Mouse (Mus musculus) spleen, postnatal 4 days (tissue): ENCODE measurements around the gene Smpd1.
A peak's percentile ranks its signal among the peaks of the same experiment; 100 is the strongest.

ENCODE experiments used
- DNase-seq, 2 experiments: peaks; one replicate each; pipeline ENCODE4 v3.0.0; 2022; ENCODE audit warnings: low spot score in 2 of 2

The Smpd1 gene

GRCm38 (mm10) chr7:105554212-105554942 is at the start of gene Smpd1:
Smpd1 (plus strand) TSS chr7:105554360.
- peak; percentile 87 to 91 for DNase-seq

DNA sequence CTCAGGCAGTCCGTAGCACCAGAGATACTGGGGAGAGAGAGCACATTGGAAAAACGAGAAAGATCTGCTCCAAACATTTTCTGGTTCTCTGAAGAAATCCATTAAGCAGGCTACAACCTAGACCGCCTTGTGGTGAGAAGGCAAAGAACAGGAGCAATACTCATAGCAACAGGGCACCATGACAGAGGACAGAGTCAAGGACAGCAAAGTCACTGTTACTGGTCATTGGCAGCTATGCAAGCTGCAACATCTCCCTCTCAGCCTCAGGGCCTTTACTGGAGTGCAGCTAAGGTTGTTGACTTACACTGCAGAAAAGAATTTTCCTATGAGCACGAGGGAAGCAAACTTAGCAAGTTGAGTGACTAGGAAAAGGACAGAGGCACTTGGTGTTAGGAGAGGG is 46.9 kb upstream of the Smpd1 start:
- DNase-seq = no peak

GRCm38 (mm10) chr7:105510143-105510542 is 44.0 kb upstream of the Smpd1 start:
- DNase-seq = no peak

GRCm38 (mm10) chr7:105513845-105514291 is 40.3 kb upstream of the Smpd1 start:
- DNase-seq = no peak

- no peak for DNase-seq
Measured at GRCm38 (mm10) chr7:105514561-105514960, 39.6 kb upstream of the Smpd1 start.

DNA sequence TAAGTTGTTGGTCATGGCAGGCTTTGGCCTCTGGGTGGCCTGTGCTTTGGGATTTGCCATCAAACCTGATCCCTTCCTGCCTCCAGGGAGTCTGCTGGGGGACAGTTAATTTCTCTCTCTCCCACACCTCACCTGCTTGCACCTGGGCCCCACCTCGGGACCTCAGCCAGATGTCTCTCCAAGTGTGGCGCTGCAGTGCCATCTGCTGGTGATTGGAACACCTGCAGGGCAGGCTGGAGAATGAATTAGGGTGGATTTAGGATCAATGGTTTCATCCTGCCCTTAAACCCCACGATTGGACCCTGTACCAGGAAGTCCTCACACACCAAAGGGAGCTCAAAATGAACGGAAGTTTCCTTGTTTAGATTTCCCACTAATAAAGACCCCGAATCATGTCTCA is 39.0 kb upstream of the Smpd1 start:
- peak; percentile 40 to 76 for DNase-seq

DNA sequence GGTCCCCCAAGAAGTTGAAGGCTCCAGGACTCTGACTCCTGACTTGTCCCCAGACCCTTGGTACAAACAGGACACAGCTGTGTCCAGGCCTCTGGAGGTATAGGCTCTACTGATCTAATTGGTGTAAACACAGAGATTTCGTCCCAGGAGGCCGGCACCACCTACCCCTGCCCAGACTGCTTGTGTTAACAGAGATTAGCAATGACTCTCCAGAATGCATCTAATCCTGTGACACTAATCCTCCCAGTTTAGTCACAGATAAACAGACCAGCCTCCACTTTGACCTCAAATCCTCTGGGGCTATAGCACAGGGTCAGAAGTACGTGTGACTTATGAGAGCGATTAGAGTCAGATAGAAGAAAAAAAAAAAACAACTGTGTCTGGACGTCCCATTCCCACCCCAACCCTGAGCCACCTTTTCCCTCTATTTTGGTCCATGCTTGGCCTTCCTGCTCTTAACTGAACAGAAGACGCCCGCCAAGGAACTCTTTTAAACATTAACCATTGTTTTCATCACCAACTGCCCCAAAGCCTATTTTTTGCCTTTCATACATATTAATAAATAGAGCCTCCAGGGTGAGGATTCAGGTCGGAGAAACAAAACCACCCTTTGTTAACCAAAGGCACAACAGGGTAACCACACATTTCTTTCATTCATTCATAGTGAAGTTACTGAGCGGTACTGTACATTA is 37.3 kb upstream of the Smpd1 start:
- DNase-seq = no peak

DNA sequence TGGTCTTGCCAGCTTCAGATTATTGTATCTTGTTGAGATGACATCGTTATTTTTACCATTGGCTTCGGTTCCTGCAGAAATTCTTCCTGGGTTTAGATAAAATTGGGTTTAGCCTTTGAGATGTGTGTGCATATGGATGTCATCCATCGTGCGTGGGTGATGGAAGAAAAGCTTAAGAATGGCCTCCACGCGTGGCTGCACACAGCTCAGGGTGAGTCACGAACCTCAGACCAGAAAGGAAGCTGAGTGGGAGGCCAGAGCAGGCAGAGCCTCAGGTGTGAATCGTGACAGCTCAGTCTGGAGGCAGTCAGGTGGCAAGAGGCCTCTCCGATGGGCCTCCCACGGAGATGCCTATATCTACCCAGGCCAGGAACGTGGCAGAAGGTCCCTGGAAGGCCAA is 34.8 kb upstream of the Smpd1 start:
- no peak for DNase-seq

- DNase-seq = no peak
Measured at GRCm38 (mm10) chr7:105519771-105520170, 34.4 kb upstream of the Smpd1 start.

- DNase-seq = no peak
Measured at GRCm38 (mm10) chr7:105520201-105520600, 34.0 kb upstream of the Smpd1 start.

DNA sequence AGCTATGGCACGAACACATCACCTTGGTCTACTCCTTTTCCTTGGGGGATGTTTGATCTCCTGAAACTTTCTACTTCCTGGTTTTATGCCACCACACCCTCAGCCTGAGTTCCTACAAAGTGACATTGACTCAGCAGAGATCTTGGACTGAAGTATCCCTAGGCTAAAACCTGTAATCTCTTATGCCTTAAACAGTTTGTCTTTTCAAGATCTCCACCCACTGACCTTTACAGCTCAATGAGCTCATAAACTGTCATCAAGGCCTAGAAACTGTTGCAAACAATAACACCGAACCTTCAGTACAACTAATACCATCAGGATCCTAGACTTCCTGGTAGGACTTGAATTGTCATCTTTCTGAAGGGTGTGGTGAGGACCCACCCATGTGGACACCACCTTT is 29.9 kb upstream of the Smpd1 start:
- DNase-seq = no peak

DNA sequence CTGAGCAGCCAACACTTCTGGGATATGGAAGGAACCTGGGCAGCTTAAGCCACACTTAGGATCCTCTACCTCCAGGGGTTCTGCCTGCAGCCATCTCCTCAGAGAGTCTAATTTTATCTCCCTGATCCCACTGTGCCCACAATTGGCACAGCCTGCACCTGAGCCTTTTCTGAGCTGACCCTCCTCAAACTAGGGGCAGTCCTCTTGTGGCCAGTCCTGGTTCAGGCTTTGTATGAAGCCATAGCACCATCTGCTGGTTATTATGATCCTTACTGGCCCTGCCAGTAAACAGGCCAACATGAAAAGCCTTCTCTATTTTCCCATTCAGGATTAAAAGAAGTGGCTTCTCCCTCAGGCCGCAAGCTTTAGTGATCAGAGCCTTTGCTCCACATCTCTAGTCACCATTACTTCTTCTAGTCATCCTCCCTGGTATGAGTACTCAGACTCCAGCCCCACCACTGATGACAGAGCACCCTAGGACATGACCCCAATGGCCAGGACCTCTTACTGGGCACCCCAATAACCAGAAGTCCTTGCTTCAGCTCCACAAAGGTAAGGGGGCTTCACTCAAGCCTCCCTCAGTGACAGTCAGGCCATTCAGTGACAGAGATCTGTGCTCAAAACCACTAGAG is 26.7 kb upstream of the Smpd1 start:
- DNase-seq = no peak

DNA sequence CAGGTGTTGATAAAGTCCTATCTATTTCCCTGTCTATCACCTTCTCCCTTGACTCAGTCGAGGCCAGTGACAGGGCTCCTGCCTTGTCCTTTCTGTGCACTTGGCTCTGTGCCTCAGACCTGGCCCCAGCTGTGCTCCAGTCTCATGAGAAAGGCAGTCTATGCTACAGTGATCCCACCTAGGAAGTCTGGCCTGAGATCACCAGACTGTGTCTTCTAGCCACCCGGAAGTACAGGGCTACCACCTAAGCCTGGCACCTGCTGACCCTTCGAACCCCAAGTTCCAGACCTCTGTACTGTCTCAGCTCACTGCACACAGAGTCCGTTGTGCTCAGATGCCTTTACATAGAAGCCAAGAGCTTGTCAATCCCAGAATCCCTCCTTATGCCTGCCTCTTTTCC is 26.1 kb upstream of the Smpd1 start:
- no peak for DNase-seq

- no peak for DNase-seq
Measured at GRCm38 (mm10) chr7:105534162-105534561, 20.0 kb upstream of the Smpd1 start.

- DNase-seq = no peak
Measured at GRCm38 (mm10) chr7:105545986-105546385, 8.2 kb upstream of the Smpd1 start.

DNA sequence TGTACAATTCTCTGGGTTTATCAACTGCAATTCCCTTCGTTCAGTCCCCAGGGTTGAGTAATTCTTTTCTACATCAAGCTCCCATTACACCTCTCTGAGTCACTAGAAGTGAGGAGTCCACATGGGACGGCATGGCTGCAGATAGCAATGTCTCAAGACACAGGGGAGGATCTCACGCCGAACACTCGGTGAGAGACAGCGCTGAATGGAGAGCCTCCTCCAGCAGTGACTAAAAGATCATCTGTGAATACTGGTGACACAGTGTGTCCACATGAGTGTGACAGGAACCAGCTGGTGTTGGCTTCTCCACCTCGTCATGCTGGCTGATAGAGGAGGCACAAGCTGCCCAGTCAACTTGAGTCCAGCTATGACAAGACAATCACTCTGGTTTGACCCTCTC is 6.2 kb upstream of the Smpd1 start:
- DNase-seq = no peak

DNA sequence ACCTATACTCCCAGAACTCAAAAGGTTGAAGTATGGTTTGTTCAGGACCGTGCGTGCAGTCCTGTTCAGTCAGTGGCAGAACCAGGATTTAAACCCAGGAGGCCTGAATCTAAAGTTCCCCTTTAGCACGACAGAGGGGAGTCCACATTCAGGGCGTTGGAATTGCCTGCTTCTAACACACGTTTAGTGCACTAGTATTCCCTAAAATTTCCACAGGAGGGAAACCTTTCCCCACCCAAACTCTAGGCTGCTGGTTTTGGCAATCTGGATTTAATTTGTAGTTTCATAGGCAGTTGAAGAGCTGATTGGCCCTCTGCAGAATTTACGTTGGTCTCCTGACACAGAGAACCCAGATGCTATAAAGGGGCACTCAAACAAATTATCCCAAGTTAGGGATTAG is 5.1 kb upstream of the Smpd1 start:
- DNase-seq = no peak

GRCm38 (mm10) chr7:105553456-105554211 is 526 bp upstream of the Smpd1 start:
- DNase-seq = no peak

DNA sequence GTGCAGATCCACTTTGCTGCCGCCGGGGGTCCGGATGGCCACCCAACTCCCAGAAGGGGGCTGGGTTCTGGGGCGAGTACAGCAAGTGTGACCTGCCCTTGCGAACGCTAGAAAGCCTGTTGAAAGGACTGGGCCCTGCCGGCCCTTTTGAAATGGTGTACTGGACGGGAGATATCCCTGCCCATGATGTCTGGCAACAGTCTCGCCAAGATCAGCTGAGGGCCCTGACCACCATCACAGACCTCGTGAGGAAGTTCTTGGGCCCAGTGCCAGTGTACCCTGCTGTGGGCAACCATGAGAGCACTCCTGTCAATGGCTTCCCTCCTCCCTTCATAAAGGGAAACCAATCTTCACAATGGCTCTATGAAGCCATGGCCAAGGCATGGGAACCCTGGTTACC is 1.4 kb downstream of the Smpd1 start:
- no peak for DNase-seq

DNA sequence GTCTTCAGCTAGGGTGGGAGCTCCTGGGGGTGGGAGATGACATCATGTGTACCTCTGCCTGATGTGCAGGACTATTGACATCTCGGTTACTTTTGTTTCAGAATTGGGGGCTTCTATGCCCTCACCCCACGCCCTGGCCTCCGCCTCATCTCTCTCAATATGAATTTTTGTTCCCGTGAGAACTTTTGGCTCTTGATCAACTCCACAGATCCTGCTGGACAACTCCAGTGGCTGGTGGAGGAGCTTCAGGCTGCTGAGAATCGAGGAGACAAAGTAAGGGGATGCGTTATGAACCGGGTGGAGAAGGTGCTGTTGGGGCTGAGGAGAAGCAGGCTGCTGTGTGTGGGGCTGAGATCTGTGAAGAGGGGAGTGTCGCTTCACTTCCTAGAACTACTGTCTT is 2.2 kb downstream of the Smpd1 start:
- no peak for DNase-seq

GRCm38 (mm10) chr7:105557671-105558070 is 3.5 kb downstream of the Smpd1 start:
- no peak for DNase-seq

DNA sequence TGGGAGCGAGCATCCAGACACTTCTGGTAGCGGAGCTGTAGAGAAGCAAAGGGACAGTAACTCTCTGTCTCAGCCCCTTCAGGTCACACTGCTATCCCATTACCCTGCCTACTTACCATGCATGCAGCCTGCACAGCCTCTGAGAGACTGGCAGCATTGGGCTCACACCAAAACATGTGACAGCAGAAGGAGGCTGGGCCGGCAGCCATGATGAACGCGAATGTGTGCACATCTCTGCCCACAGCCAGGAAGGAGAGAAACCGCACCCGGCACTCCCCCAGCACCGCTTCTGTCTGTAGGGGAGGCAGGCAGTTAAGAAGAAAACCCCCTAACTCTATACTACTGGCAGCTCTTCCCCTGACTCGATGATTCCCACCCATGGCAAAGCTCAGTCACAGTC is 4.9 kb downstream of the Smpd1 start:
- DNase-seq = no peak
